Mouse (Mus musculus): ENCODE results near the gene Txlnb.

DNA sequence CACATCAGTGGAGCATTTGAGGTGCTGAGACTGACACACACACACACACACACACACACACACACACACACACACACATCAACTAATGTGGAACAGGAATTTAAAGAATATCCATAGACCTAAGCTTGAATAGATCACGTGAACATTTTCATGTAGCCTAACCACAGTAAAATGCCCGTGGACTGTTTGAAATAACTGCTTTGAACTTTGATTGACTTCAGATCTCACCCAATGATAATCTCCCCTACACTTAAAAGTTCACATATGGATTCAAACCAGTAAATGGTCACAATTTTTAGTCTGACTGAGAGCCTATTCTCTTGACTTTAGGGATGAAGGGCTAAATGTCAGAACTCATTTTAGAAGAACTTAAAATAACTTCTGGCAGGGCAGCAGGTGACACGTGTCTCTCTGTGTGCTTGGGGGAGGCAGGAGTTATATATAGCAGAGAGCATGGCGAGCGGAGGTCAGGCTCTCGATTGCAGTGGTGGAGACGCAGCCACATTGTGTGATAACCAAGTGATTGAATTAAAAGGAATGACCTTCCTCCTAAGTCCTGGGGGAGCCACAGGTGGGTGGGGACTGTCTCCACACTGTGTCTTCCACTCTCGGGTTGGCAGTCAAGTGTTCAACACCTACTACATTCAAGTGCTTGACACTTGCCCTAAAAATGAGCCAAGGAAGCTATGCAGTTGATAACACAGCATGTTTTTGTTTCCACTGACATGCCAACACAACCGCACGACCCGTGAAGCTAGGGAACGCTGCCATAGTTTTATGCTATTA, 1.0 kb downstream of the Txlnb start:
- TF ChIP-seq GABPA (IDR thresholded peaks at IDR 0.05; ENCODE audit: low read depth, low read length) (no peak), CTCF (IDR thresholded peaks at IDR 0.05 in 2 of 3, conservative IDR thresholded peaks at IDR 0.05 in 1 of 3; ENCODE audit: control insufficient read depth in 1 of 3, insufficient read depth in 1 of 3, low read depth in 2 of 3, low read length in 3 of 3, poor library complexity in 1 of 3, severe bottlenecking in 1 of 3) (no peak), GATA1 (IDR thresholded peaks at IDR 0.05; ENCODE audit: low read depth, low read length) (no peak), EP300 (IDR thresholded peaks at IDR 0.05; ENCODE audit: low read depth in 1 of 2, low read length in 2 of 2) (no peak), POLR2A (IDR thresholded peaks at IDR 0.05; ENCODE audit: control insufficient read depth in 1 of 2, insufficient read depth in 1 of 2, low read depth in 1 of 2, low read length in 2 of 2, poor library complexity in 1 of 2) (no peak), RAD21 (IDR thresholded peaks at IDR 0.05; ENCODE audit: low read depth, low read length) (no peak), E2F4 (IDR thresholded peaks at IDR 0.05; ENCODE audit: borderline replicate concordance, low read depth, low read length) (no peak), POLR2AphosphoS2 (IDR thresholded peaks at IDR 0.05; ENCODE audit: low read length) (no peak), NELFE (IDR thresholded peaks at IDR 0.05; ENCODE audit: low read depth, low read length) (no peak)
